Mouse (Mus musculus) T-cell, adult 2 months (primary cell): Measurements from ENCODE around the gene Ppp2r5c.
A peak's percentile ranks its signal among the peaks of the same experiment; 100 is the strongest.

Source experiments
- DNase-seq: peaks from one replicate; pipeline ENCODE4 v3.0.0; 2022; ENCODE audit warnings: low spot score

Ppp2r5c gene

DNA sequence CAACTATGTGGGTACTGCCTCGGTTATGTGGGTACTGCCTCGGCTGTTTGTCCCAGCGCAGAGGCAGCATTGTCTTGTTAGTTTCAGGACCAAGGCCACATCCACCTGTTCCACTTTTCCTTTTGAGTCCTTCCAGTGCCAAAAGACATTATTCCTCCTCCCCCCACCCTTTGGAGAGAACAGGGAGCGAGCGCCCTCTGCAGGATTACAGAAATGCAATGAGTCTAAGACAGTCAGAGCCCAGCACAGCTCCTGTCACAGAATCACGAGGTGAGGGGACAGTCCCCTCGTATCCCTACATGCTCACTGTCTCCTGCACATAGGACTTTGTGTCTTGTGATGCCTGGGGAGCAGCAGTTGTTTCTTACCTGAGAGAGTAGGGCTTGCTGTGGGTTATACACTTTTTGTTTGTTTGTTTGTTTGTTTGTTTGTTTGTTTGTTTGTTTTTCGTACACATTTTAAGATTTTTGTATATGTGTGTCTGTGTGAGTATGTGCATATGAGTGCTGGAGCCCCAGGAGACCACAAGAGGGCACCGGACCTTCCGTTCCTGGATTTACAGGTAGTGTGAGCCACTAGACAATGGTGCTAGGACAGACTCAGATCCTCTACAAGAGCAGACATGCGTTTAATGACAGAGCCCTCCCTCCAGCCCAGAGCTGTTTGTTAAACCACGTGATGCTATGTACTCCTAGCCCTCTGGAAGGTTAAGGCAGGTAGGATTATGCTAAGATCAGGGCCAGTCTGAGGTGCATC lies 43.2 kb downstream of the Ppp2r5c start:
- no peak for DNase-seq

DNA sequence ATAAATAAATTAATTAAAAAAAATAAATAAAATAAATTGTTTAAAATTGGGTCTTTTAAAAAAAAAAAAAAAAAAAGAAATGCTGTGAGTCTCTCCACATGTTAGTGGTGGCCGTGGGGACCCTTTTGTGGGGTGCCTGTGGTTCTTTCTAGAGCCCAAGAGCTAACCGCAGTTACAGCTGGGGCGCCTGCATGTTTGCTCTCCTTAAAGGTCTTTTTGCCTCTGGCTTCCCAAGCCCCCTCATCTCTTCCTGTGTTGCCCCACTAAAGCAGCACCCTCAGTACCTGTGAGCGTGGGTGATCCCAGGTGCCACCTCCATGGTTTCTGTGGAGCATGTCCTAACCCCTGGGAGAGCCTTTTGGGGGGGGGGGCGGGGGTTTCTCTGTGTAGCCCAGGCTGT lies 45.5 kb downstream of the Ppp2r5c start:
- DNase-seq: no peak

DNA sequence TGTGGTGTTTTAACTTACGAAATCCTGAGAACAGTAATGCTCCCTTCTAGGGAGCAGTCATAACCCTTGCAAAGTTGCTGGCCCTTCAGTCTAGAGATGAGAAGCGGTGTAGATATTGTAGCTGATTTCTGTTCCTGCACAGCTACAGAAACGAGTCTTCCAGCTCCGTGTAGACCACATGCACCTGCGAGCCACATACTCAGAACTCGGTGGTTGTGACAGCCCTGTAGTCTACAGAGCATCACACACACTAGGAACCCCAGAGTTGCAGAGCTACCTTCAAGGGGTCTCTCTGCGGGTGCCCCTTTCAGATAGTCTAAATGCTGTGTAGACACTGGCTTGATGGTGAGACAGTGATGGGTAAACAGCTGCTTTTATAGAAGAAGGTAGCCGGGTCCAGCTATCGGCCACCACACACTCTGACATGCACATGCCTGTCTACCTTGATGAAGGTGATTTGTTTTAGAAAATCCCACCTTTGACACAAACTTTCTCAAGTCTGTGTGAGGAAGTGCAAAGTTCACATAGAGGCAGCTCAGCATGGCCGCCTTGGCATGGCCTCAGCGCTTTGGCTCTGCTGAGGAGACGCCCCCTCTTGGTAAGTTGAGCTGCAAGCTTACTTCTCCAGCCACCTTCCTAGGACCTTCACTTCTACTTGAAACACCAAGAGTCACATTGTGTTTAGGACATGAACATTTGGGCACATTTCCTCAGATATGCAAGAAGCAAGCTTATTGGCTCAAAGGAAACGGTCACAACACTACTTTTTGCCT lies 46.9 kb downstream of the Ppp2r5c start:
- DNase-seq: no peak

DNA sequence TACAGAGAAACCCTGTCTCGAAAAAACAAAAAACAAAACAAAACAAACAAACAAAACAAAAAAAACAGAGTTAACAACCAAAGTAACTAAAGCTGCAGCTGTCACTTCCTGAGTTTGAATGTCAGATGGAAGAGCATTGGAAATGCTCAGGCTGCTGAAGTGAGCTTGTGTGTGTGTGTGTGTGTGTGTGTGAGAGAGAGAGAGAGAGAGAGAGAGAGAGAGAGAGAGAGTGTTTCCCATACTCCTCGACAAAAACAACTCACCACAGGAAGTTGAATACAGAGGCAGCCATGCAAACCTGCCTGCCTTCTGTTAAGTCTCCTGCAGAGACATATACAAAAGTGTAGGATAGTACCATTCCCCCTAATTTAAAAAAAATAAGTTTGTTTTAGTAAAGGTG lies 47.9 kb downstream of the Ppp2r5c start:
- DNase-seq: peak; percentile 62

DNA sequence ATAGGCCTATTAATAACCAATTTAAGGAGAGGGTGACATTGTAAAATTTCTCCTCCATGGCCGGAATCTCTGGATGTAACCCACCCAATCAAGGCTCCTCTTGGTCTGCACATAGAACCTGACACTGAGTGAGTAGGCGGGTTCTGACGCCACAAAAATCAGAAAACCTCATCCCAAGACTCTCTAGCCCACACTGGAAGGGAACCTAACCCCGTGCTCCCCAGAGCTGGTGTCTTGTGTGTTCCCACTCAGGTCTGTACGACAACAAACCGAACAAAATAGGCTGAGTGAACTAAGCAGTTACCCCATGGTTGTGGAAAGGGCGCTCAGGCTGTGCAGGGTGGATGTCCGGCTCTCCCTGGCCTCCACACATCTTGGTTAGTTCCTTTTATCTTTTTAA lies 48.3 kb downstream of the Ppp2r5c start:
- no peak for DNase-seq

DNA sequence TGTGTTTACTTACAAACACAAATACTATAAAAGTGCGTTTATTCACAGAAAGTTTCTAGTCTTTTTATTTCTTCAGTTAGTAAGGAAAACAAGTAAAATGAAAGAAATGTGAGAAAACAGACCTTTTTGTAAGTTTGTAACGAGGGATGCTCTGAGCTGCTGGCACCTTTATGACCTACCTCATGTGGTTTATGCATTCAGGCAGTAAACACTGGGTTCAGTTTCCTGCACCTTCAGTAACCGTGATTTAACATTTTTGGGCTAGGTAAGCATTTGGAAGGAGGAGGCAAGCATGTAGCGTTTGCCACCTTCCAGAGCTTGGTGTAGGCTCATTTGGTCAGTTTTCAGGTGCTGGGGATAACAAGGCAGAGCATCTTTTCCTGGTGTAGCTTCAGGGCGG lies 49.1 kb downstream of the Ppp2r5c start:
- DNase-seq: no peak

DNA sequence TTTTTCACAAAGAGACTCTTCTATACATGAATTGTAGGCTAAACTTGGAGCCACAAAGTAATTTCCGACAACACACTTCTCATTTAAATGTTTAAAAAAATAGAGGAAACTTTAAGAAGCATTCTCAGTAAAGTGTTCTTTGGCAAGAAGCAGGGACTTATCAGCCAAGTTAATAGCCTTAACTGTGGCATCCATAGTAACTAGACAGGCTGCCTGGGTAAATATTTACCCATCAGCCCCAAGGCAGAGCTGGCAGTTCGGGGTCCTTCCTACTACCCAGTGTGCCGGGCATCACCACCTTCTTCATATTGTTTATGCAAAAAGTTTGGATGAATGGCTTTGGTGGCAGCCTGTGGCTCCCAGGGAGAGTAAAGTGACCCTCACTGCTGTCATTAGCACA lies 50.1 kb downstream of the Ppp2r5c start:
- no peak for DNase-seq

DNA sequence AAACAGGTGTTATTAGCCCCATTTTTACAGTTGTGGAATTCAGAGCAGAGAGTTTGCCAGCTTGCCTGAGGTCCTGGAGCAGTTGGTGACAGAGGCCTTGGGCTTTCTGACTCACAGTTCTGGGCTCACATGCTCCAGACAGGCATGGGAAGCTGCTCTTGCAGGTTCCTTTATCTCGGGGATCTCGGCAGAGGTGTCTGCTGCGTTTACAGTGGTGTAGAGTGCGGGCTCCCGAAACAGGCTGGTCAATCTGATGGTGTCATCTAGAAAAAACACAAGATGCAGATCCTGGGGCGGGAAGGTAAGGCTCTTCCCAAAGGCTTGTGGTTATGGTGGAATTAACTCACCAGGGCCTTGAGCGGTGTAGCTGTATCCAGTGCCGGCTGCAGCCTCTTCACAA lies 50.6 kb downstream of the Ppp2r5c start:
- DNase-seq: peak; percentile 35

DNA sequence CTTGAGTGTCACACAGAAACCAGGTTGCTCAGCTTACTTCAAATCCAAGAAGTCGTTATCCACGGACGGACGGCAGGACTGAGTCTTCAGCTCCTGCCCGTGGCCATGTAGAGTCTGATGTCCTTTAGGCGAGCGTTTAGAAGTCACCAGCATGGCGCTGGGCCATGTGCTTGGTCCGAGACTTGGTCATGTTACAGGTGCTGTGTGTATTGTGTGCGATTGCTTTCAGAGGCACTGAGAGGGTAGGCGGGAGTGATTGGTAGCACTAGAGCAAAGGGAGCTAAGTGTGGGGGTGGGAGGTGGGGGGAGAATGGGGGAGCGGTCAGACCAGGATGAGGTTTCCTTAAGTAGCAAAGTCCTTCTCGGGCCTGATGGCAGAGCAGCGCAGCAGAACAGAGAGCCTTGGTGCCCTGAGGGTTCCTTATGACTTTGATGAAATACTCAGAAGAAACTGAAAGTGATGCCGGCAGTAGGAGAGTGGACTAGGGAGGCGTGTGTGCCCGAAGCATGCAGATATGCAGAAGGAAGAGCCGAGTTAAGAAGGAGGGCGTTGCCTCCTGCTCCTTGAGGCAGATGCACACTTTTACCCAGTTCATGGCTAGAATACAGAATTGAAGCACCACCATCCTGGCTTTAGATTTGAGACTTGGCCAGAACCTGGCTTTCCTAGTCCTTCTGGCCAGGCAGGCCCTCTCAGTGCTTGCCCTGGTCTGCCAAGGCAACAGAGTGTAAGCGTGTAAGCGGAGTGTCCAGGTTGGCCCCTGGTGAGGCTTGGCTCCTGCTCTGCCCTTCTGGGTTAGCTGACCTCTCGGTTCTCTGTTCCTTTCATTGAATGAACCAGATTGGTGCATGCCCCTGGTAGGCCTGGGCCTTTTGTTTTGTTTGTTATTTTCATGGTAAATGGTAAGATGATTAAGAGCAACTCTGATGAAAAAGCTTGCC lies 51.6 kb downstream of the Ppp2r5c start:
- peak; percentile 50 for DNase-seq

DNA sequence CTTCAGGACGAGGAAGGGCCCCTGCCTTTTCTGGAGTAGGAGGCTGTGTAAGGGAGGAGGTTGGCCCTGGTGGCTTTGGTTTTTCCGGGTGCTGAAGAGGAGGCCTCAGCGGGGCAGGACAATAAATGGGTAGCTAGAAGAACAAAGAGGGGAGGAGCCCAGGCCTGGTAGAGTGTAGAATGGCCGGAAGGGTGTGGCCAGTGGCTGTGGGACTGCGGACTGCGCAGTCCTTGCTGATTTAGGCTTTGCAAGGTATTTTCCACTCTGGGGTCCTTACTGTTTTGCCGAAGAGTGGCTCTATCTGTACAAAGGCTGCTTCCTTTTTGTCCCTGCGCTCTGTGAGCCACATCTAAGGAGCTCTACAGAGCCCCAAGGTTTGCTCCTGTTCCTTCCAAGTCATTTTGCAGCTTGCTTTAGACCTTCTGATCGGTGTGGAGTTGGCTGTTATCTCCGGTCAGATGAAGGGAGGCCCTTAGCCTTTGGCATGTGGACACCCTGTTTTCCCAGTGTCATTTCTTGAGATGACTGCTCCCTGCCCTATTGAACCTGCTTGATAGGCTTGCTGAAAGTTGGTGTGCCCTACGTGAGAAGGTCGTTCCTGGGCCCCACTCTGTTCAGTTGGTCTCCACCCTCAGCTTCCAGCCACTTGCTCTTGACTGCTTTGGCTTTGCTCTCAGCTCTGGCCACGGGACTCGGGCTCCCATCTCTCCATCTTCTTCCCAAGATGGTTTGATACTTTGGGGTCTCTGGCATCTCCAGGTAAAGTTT lies 52.5 kb downstream of the Ppp2r5c start:
- peak; percentile 34 for DNase-seq

DNA sequence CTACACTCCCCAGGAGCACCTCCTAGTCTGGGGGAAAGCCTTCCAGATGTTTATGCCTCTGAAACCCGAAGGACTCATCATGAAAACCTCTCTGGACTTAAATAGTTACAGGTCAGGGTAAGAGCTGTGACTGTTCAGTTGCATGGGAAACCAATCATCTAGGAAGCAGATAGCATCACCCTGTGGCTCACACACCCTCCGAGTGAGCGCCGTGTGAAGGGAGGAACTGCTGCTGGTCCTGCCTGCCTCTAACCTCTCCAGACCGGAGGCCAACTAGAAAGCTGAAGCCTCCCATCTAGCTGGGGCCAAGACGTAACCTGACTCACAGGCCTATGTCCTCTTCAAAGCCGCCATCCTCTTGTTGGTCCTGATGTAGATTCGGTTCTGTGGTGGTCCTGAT lies 53.2 kb downstream of the Ppp2r5c start:
- no peak for DNase-seq

DNA sequence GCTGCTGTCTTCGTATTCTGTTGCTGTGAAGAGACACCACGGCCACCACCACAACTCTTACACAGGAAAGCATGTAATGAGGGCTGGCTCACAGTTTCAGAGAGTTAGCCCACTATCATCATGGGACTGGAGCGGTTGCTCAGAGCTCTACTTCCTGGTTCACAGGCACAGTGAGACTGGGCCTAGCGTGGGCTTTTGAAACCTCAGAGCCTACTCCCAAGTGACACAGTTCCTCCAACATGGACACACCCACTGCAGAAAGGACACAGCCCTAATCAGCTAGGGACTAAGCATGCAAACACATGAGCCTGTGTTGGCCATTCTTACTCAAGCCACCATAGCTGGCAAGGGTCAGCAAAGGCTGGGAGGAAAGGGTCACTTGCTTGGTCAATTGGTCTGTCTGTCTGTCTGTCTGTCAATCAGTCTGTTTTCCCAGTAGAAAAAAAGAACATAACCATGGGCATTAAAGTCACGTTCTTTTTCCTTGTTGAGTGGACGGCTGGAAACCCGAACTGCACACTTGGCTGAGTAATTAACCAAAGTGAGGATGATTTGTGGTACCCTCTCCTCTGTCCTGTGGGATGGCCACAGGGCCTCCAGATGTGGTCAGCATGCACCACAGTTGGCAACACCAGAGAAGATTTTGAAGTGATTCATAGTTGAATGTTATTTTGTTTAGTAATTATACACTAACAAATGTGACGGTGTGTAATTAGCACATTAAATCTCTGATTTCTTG lies 56.7 kb downstream of the Ppp2r5c start:
- peak; percentile 85 for DNase-seq

DNA sequence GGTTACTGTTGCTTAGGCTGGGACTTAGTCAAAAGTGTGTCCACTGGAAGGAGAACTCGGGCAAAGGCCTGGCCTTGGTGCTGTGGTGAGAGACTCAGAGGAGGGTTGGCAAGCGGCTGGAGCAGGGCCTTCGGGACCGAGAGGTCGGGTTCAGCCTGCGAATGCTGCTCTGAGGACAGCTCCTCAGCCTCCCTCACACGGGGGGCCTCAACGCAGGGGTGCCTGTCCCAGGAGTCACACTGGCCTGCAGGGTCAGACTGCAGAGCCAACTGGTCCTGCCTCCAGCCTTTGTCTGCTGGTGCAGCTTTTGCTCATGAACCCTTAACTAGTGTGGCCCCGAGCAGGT lies 57.2 kb downstream of the Ppp2r5c start:
- DNase-seq: no peak

DNA sequence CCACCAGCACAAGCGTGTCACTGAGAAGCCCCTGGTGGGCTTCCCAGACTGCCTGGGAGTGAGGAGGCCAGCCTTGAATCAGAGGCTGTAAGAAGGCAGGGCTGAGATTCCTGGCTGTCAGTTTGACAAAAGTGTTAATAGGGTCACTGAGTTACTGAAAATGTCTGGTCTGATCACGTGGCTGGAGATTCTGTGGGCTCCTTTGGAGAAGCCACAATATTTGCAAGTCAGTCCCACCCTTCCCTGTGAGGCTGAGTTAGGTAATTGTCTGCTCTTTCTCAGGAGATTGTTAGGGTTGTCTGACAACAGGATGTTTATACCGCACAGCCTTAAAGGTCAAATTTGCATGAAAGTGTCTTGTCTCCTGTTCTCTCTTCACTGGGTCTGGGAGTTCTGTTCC lies 57.9 kb downstream of the Ppp2r5c start:
- DNase-seq: peak; percentile 70

DNA sequence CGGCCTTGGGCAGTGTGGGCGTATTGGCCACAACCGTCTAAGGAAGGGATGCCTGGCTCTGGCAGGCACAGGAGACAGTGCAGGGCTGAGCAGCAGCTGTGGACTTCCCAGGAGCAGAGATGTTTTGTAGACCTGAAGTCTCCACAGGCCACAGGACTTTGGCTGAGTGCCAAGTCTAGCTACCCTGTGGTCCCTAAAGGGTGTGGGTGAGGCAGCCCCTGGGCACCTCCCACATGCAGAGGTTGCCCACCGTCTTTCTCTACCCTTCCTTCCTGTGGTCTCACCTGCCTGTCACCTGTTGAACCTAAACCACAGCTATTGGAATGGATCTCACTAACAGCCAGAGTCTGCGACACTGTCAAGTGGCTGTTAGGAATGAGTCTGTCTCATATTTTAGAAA lies 59.1 kb downstream of the Ppp2r5c start:
- DNase-seq: peak; percentile 78

DNA sequence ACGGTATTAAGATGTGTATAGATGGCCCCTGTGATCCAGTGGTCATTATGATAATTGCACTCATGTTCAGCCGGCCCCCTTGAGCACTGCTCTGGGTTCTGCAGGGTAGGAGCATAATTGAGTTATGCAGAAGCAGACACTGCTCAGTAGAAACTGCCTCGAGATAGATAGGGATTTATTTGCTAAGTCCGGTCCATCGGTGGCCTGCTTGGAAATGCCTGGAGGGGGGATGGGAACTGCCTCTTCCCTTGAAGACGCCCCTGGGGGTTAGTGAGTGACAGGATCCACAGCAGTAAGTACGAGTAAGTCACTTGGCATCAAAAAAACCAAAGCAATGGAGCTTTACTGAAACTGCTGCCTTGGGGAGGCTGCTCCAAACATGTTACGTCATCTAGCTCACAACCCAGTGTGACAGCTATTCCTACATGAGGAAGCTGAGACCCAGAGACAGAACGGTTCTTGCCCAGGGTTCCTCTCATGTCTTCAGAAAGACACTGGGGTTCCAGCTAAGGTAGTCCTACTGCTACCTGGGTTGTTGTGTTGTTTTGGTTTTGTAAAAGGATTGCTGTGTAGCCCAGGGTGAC lies 60.9 kb downstream of the Ppp2r5c start:
- no peak for DNase-seq

DNA sequence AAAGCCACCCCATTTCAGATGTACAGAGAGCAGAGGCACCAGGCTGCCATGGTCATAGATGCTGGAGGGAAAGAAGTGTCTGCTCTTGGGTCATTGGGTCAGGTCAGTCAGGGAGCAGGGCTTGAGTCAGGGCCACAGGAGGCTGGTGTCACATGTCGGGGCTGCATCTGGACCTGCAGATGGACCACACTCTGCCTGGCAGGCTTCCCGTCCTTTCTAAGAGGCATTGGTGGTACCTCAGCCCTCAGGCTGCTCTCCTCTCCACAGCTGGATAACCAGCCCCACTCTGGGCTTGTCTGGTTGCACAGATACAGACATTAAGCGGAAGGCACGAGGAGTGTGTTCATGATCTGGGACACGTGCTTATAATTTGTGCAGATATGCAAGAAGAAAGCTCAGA lies 61.8 kb downstream of the Ppp2r5c start:
- no peak for DNase-seq

DNA sequence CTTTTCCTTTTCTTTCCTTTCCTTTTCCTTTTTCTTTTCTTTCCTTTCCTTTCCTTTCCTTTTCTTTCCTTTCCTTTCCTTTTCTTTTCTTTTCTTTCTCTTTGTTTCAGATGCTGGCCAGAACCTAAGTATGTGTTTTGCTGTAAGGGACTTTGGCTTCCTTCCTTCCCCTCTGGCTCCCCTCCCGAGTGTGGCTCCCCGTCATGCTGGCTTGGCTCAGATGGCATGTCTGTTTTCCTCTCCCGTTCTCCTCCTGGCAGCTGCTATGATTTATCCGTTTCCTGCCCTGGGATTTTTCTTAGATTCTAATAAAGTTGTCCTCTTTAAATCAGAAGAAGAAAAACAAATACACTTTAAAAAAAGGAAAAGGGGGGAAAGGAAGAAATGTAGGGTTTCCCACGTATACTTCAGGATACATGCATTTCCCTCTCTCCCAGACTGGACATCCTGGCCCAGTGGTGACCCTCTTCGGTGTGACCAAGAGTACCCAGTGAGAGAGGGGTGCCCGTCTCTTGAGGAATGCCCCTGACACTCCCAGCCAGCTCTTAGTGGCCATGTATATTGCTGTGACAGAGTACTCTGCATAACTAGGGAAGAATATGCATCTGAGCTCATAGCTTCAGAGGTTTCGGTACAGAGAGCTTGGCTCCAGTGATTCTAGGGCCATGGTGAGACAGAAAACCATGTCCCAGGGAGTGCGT lies 63.4 kb downstream of the Ppp2r5c start:
- DNase-seq: no peak

DNA sequence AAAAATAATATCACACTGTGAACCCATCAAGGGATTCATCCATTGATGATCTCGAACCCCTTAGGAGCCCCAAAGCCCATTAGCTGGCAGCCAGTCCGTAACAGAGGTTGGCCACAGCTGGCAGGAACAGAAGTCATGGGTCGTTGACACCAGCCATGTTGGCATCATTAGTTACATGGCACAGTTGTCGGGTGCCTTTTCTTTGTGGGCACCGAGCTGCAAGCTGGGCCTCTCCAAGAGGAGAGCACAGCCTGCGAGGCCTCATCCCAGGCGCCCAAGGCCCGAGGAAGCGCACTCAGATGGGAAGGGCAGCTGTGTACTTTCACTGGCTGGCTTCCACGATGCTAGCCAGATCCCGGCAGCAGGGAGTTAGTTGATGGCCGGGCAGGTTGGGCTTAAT lies 64.3 kb downstream of the Ppp2r5c start:
- no peak for DNase-seq

DNA sequence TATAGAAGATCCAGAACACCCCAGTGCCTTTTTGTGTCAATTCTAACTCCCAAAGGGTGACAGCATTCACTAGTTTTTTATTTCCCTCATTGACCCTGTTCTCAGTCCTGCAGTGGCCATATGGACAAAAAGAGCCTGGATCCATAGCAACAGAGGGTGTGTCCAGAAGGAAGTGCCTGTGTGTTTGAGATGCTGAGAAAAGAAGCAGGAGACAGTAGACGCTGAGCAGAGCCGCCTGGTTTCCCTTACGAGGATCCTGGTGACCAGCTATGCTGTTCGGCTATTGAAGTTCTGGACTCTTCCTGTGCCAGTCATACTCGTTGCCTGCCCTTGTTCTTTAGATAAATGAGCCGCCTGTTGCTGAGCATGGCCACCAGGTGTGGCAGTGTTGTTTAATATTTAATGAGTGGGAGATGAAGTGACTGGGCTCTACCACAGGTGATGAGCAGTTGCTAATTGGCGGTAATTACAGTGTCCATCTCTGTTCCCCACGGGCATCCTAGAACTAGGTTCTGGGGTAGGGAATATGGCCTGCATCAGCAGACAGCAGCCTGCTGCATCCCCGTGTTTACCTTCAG lies 65.0 kb downstream of the Ppp2r5c start:
- DNase-seq: no peak
